Mouse (Mus musculus): Measurements from ENCODE around the gene 1700024G13Rik.
"Not testable (repeated sequence)": the region's sequence is repeated elsewhere in the genome, so short reads cannot be mapped to it uniquely, and the experiment has no call there.

The 1700024G13Rik gene

GRCm38 (mm10) chr14:32388196-32388595 lies at the start of gene 1700024G13Rik:
Gene 1700024G13Rik, minus strand, starts transcription at chr14:32388391.
- DNase-seq (ENCODE audit: extremely low read depth, insufficient read length, low spot score) = peak; percentile 14

GRCm38 (mm10) chr14:32437352-32437793 lies 49.2 kb upstream of the 1700024G13Rik start:
- no peak for DNase-seq (ENCODE audit: extremely low read depth, insufficient read length, low spot score)

GRCm38 (mm10) chr14:32429030-32429602 lies 40.9 kb upstream of the 1700024G13Rik start:
- DNase-seq (ENCODE audit: extremely low read depth, insufficient read length, low spot score) = no peak

GRCm38 (mm10) chr14:32423946-32424345 lies 35.8 kb upstream of the 1700024G13Rik start:
- DNase-seq (ENCODE audit: extremely low read depth, insufficient read length, low spot score) = no peak

- DNase-seq (ENCODE audit: extremely low read depth, insufficient read length, low spot score) = no peak
Measured at GRCm38 (mm10) chr14:32418747-32419146, 30.6 kb upstream of the 1700024G13Rik start.

- DNase-seq (ENCODE audit: extremely low read depth, insufficient read length, low spot score) = no peak
Measured at GRCm38 (mm10) chr14:32412075-32412474, 23.9 kb upstream of the 1700024G13Rik start.

- no peak for DNase-seq (ENCODE audit: extremely low read depth, insufficient read length, low spot score)
Measured at GRCm38 (mm10) chr14:32410084-32410483, 21.9 kb upstream of the 1700024G13Rik start.

GRCm38 (mm10) chr14:32405399-32405798 lies 17.2 kb upstream of the 1700024G13Rik start:
- DNase-seq (ENCODE audit: extremely low read depth, insufficient read length, low spot score) = not testable (repeated sequence)

GRCm38 (mm10) chr14:32381619-32382018 lies 6.6 kb downstream of the 1700024G13Rik start:
- DNase-seq (ENCODE audit: extremely low read depth, insufficient read length, low spot score) = no peak

- no peak for DNase-seq (ENCODE audit: extremely low read depth, insufficient read length, low spot score)
Measured at GRCm38 (mm10) chr14:32381066-32381465, 7.1 kb downstream of the 1700024G13Rik start.

GRCm38 (mm10) chr14:32380099-32380480 lies 8.1 kb downstream of the 1700024G13Rik start:
- DNase-seq (ENCODE audit: extremely low read depth, insufficient read length, low spot score) = no peak

- no peak for DNase-seq (ENCODE audit: extremely low read depth, insufficient read length, low spot score)
Measured at GRCm38 (mm10) chr14:32379395-32380098, 8.6 kb downstream of the 1700024G13Rik start.

GRCm38 (mm10) chr14:32372510-32372909 lies 15.7 kb downstream of the 1700024G13Rik start:
- DNase-seq (ENCODE audit: extremely low read depth, insufficient read length, low spot score) = no peak

- DNase-seq (ENCODE audit: extremely low read depth, insufficient read length, low spot score) = no peak
Measured at GRCm38 (mm10) chr14:32369756-32370155, 18.4 kb downstream of the 1700024G13Rik start.

GRCm38 (mm10) chr14:32364359-32364758 lies 23.8 kb downstream of the 1700024G13Rik start:
- DNase-seq (ENCODE audit: extremely low read depth, insufficient read length, low spot score) = no peak

GRCm38 (mm10) chr14:32351181-32351920 lies 36.8 kb downstream of the 1700024G13Rik start:
- not testable (repeated sequence) for DNase-seq (ENCODE audit: extremely low read depth, insufficient read length, low spot score)

- DNase-seq (ENCODE audit: extremely low read depth, insufficient read length, low spot score) = no peak
Measured at GRCm38 (mm10) chr14:32347307-32347706, 40.9 kb downstream of the 1700024G13Rik start.

- DNase-seq (ENCODE audit: extremely low read depth, insufficient read length, low spot score) = no peak
Measured at GRCm38 (mm10) chr14:32344694-32345093, 43.5 kb downstream of the 1700024G13Rik start.

GRCm38 (mm10) chr14:32344176-32344575 lies 44.0 kb downstream of the 1700024G13Rik start:
- DNase-seq (ENCODE audit: extremely low read depth, insufficient read length, low spot score) = no peak

- DNase-seq (ENCODE audit: extremely low read depth, insufficient read length, low spot score) = no peak
Measured at GRCm38 (mm10) chr14:32341823-32342222, 46.4 kb downstream of the 1700024G13Rik start.

GRCm38 (mm10) chr14:32336547-32336946 lies 51.6 kb downstream of the 1700024G13Rik start:
- no peak for DNase-seq (ENCODE audit: extremely low read depth, insufficient read length, low spot score)

Measured in 3134 (cell line).